Mouse (Mus musculus) thymus, postnatal 14 days (tissue): Measurements from ENCODE around the gene Large1.
"Not testable (repeated sequence)": the region's sequence is repeated elsewhere in the genome, so short reads cannot be mapped to it uniquely, and the experiment has no call there.

ENCODE experiments used
- DNase-seq: peaks from one replicate; pipeline ENCODE4 v3.0.0; 2021

Gene Large1

GRCm38 (mm10) chr8:73291630-73292029 lies 61.7 kb downstream of the Large1 start:
- no peak for DNase-seq

GRCm38 (mm10) chr8:73290636-73291035 lies 62.7 kb downstream of the Large1 start:
- no peak for DNase-seq

- DNase-seq = no peak
Observed at GRCm38 (mm10) chr8:73289831-73290230, 63.5 kb downstream of the Large1 start.

GRCm38 (mm10) chr8:73281996-73282395 lies 71.3 kb downstream of the Large1 start:
- no peak for DNase-seq

DNA sequence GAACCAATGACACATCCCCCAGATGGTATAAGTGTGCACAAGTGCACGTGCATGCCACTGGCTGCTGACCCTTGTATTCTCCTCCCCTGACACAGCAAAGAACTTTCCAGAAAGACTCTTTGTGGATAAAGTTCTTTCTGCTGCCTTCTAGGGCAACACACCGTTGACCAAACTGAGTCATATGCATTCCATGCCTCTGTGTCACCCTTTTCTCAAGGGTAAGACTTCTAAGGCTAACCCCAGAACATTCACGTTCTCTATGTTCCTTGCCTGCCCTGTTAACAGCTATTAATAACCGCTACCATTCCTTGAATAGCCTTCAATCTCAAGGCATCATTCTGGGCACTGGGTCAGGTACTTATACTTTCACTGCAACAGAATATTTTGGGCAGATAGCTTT lies 77.3 kb downstream of the Large1 start:
- DNase-seq = no peak

DNA sequence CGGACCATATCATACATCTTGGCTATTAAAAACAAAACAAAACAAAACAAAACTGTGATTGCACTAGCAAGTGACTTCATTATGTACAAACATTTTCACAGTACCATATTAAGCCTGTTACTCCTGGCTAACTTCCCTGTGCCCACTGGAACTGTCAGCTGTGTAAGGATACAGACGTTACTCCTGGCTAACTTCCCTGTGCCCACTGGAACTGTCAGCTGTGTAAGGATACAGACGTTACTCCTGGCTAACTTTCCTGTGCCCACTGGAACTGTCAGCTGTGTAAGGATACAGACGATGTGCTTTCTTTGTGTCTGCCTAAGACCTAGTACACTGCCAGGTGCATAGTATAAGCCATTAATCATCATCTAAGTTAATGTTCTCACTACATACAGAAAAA lies 77.9 kb downstream of the Large1 start:
- DNase-seq = not testable (repeated sequence)

DNA sequence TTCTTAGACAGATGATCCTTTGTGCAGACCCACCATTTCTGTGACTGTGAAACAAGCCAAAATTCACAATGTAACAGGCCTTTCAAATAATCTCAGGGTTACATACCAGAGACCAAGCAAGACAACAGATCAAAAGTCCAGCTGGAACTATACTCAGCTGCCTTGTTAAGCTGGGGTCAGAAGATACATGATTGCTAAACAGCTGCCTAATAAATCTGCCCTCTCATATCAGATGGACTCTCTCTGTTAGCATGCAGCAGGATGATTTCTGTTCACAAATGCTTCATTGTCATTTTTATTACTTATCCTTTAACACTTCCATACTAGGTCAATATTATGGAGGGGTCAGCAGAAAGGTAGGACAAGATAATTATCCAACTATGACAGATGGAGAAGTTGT lies 80.2 kb downstream of the Large1 start:
- no peak for DNase-seq

GRCm38 (mm10) chr8:73270991-73271390 lies 82.3 kb downstream of the Large1 start:
- no peak for DNase-seq

- DNase-seq = no peak
Observed at GRCm38 (mm10) chr8:73257981-73258380, 95.4 kb downstream of the Large1 start.

- DNase-seq = no peak
Observed at GRCm38 (mm10) chr8:73244186-73244585, 109.2 kb downstream of the Large1 start.

GRCm38 (mm10) chr8:73242066-73242465 lies 111.3 kb downstream of the Large1 start:
- DNase-seq = no peak

DNA sequence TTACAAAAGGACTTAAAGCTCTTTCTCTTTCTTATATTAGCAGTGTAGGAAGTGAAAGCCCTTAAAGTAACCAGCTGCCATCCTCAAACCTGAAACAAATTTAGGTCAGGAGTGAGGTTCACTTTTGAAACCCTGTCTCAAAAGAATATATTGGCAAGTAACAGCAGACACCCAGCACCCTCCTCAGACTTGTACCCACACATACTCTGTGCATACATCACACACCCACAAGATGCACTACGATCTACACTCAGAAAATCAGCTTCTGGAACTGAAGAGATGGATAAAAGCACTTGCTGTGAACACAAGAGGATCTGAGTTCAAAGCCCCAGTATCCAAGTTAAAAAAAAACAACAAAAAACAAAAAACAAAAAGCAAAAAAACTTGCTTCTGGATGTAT lies 119.1 kb downstream of the Large1 start:
- DNase-seq = no peak

GRCm38 (mm10) chr8:73233358-73234041 lies 119.8 kb downstream of the Large1 start:
- no peak for DNase-seq

- DNase-seq = no peak
Observed at GRCm38 (mm10) chr8:73226841-73227240, 126.5 kb downstream of the Large1 start.

- DNase-seq = no peak
Observed at GRCm38 (mm10) chr8:73225654-73226053, 127.7 kb downstream of the Large1 start.

- DNase-seq = no peak
Observed at GRCm38 (mm10) chr8:73219178-73219811, 134.0 kb downstream of the Large1 start.

GRCm38 (mm10) chr8:73206831-73207230 lies 146.5 kb downstream of the Large1 start:
- no peak for DNase-seq

- DNase-seq = no peak
Observed at GRCm38 (mm10) chr8:73201854-73202253, 151.5 kb downstream of the Large1 start.

DNA sequence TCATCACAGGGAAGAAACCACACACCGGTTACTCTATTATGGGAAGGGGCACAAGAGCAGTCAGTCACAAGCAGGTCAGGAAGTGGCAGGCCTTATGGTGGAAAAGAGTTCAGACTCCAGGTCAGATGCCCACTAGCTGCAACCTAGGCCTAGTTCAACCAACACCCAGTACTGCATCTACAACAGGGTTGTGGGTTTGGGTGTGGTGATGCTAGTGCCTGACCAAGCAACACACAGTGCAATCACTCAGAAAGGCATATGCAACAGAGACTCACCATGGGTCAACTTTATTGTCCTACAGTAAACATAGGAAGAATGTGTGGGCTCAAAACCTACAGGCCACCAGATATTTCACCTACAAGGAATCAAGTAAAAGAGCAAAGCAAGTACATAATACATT lies 155.6 kb downstream of the Large1 start:
- DNase-seq = no peak

GRCm38 (mm10) chr8:73188684-73189083 lies 164.7 kb downstream of the Large1 start:
- DNase-seq = no peak

GRCm38 (mm10) chr8:73187381-73187780 lies 166.0 kb downstream of the Large1 start:
- DNase-seq = no peak

DNA sequence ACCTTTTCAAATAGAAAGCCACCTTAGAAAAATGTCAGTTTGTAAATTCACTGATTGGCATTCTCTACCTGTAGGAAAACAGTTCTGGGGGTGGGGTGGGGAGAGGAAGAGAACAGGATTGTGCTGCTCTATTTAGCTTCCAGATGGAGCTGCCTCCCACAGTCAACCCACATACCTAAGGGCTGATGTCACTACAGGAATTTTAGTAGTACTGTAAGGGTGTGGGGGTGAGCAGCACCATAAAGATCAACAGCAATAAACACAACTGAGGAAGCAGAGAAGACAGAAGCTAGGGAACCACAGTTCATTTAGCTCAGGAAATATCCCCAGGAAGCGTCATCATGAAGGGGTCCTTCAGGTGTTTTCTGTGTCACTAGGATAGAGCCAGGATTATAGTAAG lies 174.9 kb downstream of the Large1 start:
- DNase-seq = no peak

DNA sequence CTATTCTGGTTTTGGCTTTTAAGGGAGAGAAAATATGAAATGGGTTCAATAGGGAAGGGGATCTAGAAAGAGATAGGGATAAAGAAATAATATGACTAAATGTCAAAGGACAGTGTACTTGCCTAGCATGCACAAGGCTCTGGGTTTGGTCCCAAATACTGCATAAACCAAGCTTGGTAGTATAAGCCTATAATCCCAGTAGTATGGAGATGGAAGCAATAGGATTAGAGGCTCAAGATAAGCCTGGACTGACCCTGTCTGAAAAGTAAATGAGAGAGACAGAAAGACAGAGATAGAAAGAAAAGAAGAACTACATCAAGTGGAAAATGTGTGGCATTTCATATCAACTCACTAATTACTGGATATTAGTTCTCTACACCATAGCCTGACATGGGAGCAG lies 180.7 kb downstream of the Large1 start:
- no peak for DNase-seq

DNA sequence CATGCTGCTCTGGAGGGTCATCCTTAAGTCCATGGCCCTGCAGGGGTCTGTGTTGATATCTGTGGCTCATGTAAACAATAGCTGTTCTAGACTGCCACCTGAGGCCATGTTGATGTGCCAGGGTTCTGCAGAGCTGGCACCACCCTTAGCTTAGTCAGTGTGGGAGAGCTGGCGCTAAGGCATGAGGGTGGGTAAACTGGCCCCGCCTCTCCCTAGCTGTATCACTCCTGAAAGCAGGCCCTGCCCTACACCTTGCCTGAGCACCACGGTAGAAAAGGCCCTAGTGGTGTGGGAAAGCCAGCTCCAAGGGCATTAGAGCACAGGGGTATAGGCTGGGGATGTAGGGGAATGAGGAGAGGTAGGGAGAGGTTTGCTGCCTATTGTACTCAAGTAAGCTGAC lies 191.3 kb downstream of the Large1 start:
- no peak for DNase-seq

- DNase-seq = no peak
Observed at GRCm38 (mm10) chr8:73161564-73161963, 191.8 kb downstream of the Large1 start.
